In the genomic region with DNA sequence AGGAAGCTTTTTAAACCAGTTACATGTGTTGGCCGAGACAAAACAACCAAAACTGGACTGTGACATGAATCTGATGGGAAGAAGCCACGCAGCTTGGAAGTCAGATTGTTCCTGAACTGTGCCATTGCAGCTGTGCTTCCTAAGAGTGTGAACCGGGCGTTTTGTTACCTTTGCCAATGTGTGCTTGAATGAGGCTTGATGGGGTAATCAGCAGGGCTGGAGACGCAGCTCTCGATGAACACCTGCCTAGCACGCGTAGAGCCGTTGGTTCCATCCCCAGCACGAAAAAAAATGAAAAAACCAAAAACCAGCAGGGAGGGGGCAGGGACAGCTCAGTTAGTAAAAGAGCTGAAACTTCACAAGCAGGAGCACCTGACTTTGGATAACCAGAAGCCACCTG, we compare ENCODE assay signal across 25 mouse cellular contexts.
DNase-seq lines count a peak whose midpoint lies in the region; ATAC-seq and TF ChIP-seq lines count a peak whose summit lies in the region.
"Had no signal": no experiment of that assay in that cellular context is flagged by ENCODE, and none has a peak within 500 bp of the region (broad histone marks: within the 10 kb centered on the region; RNA-seq: fewer than 3 reads in every experiment).

No protein-coding gene starts in this region.

- H3K4me1 ChIP-seq in forebrain, embryonic 13.5 days, result no peaks in the 10 kb centered on the region
- H3K4me1 ChIP-seq in forebrain, embryonic 11.5 days (replicated peaks; ENCODE audit: control insufficient read depth, insufficient read depth, low read length), result no peaks in the 10 kb centered on the region; the same call in 1 of the 2 replicates
- no peaks in the 10 kb centered on the region for H3K4me1 ChIP-seq in forebrain, postnatal 0 days (ENCODE audit: insufficient read depth)
- no peaks in the 10 kb centered on the region; the same call in 1 of the 2 replicates for H3K4me1 ChIP-seq in forebrain, embryonic 12.5 days
- H3K4me1 ChIP-seq: hindbrain, embryonic 15.5 days had no signal

- no peak for TF ChIP-seq CTCF in forebrain, postnatal 0 days (IDR thresholded peaks at IDR 0.05; ENCODE audit: low read depth)

- WGBS in forebrain, embryonic 13.5 days, result 75% methylated on average over 10 of the region's 10 CpGs
- 87% methylated on average over 10 of the region's 10 CpGs for WGBS in forebrain, embryonic 11.5 days
- WGBS in forebrain, postnatal 0 days, result 76% methylated on average over 10 of the region's 10 CpGs
- 80% methylated on average over 10 of the region's 10 CpGs for WGBS in forebrain, embryonic 12.5 days

- ATAC-seq in forebrain, embryonic 13.5 days, result peak; percentile 21; the same call in 1 of the 2 replicates
- ATAC-seq in forebrain, embryonic 11.5 days (replicated peaks; ENCODE audit: low FRiP score), result no peak
- peak; percentile 67; the same call in 1 of the 2 replicates for ATAC-seq in forebrain, postnatal 0 days
- no peak for ATAC-seq in forebrain, embryonic 12.5 days (ENCODE audit: low FRiP score)
- ATAC-seq: Patski had no signal

- no peak overlapping the region for H3K27ac ChIP-seq in forebrain, embryonic 13.5 days
- no peak overlapping the region for H3K27ac ChIP-seq in forebrain, embryonic 11.5 days (ENCODE audit: low read depth, low read length)
- no peak overlapping the region for H3K27ac ChIP-seq in forebrain, postnatal 0 days (ENCODE audit: low read depth, low read length)
- no peak overlapping the region for H3K27ac ChIP-seq in forebrain, embryonic 12.5 days
- H3K27ac ChIP-seq: embryonic facial prominence, embryonic 10.5 days; embryonic facial prominence, embryonic 13.5 days; gastrocnemius, adult 2 months; hindbrain, embryonic 12.5 days; hindbrain, embryonic 15.5 days had no signal

- DNase-seq in forebrain, embryonic 11.5 days (ENCODE audit: low spot score), result no peak
- no peak for DNase-seq in forebrain, postnatal 0 days
- DNase-seq in thymus, postnatal 0 days (ENCODE audit: low spot score), result peak; percentile 7
- DNase-seq in thymus, adult 18-20 months, result no peak
- no peak for DNase-seq in cerebellum, postnatal 10 days
- DNase-seq: adrenal gland, postnatal 10 days; adrenal gland, postnatal 36 days; cerebellum, adult 11 months; cerebellum, adult 2 months; cerebellum, adult 9-11 months; cerebellum, postnatal 36 days; embryo, embryonic 11 days; gastrocnemius, adult 2 months; gastrocnemius, postnatal 14 days; heart, adult 11 months had no signal

- no peak overlapping the region for H3K4me2 ChIP-seq in forebrain, embryonic 13.5 days
- H3K4me2 ChIP-seq in forebrain, embryonic 11.5 days (ENCODE audit: low read depth, low read length, severe bottlenecking), result no peak overlapping the region
- H3K4me2 ChIP-seq in forebrain, postnatal 0 days (ENCODE audit: low read depth), result no peak overlapping the region
- no peak overlapping the region for H3K4me2 ChIP-seq in forebrain, embryonic 12.5 days
- H3K4me2 ChIP-seq: embryonic facial prominence, embryonic 13.5 days; heart, embryonic 11.5 days; hindbrain, embryonic 12.5 days; hindbrain, embryonic 15.5 days had no signal

- no peaks in the 10 kb centered on the region for H3K27me3 ChIP-seq in forebrain, embryonic 13.5 days
- H3K27me3 ChIP-seq in forebrain, embryonic 11.5 days (ENCODE audit: control insufficient read depth, insufficient read depth, low read length), result no peaks in the 10 kb centered on the region
- no peaks in the 10 kb centered on the region for H3K27me3 ChIP-seq in forebrain, postnatal 0 days (ENCODE audit: insufficient read depth, low read length)
- no peaks in the 10 kb centered on the region for H3K27me3 ChIP-seq in forebrain, embryonic 12.5 days
- H3K27me3 ChIP-seq: hindbrain, embryonic 12.5 days; hindbrain, embryonic 15.5 days; Patski had no signal

- H3K4me3 ChIP-seq in forebrain, embryonic 13.5 days, result no peak overlapping the region
- H3K4me3 ChIP-seq in forebrain, embryonic 11.5 days (ENCODE audit: low read depth, low read length), result no peak overlapping the region
- no peak overlapping the region for H3K4me3 ChIP-seq in forebrain, postnatal 0 days (ENCODE audit: low read depth, low read length)
- H3K4me3 ChIP-seq in forebrain, embryonic 12.5 days (replicated peaks), result no peak overlapping the region
- H3K4me3 ChIP-seq: embryonic facial prominence, embryonic 10.5 days; embryonic facial prominence, embryonic 13.5 days; erythroblast, embryonic 14.5 days; gastrocnemius, adult 2 months; hindbrain, embryonic 12.5 days; hindbrain, embryonic 15.5 days had no signal

- H3K36me3 ChIP-seq in forebrain, embryonic 13.5 days (ENCODE audit: poor library complexity, severe bottlenecking), result no peaks in the 10 kb centered on the region
- no peaks in the 10 kb centered on the region for H3K36me3 ChIP-seq in forebrain, embryonic 11.5 days (ENCODE audit: control insufficient read depth, insufficient read depth, low read length)
- no peaks in the 10 kb centered on the region for H3K36me3 ChIP-seq in forebrain, postnatal 0 days (ENCODE audit: insufficient read depth)
- no peaks in the 10 kb centered on the region for H3K36me3 ChIP-seq in forebrain, embryonic 12.5 days (replicated peaks)
- H3K36me3 ChIP-seq: embryonic facial prominence, embryonic 10.5 days; embryonic facial prominence, embryonic 13.5 days; G1E; hindbrain, embryonic 12.5 days; hindbrain, embryonic 15.5 days had no signal

- H3K9me3 ChIP-seq in forebrain, embryonic 13.5 days (replicated peaks), result no peaks in the 10 kb centered on the region
- H3K9me3 ChIP-seq in forebrain, embryonic 11.5 days (ENCODE audit: control insufficient read depth, low read length), result no peaks in the 10 kb centered on the region
- no peaks in the 10 kb centered on the region for H3K9me3 ChIP-seq in forebrain, postnatal 0 days (ENCODE audit: low read length)
- H3K9me3 ChIP-seq in forebrain, embryonic 12.5 days, result no peaks in the 10 kb centered on the region
- H3K9me3 ChIP-seq: embryonic facial prominence, embryonic 10.5 days; embryonic facial prominence, embryonic 13.5 days; G1E; hindbrain, embryonic 12.5 days; hindbrain, embryonic 15.5 days had no signal

- H3K9ac ChIP-seq in forebrain, embryonic 13.5 days, result no peak overlapping the region
- H3K9ac ChIP-seq in forebrain, embryonic 11.5 days (ENCODE audit: low read length), result no peak overlapping the region
- H3K9ac ChIP-seq in forebrain, postnatal 0 days, result no peak overlapping the region
- H3K9ac ChIP-seq in forebrain, embryonic 12.5 days, result no peak overlapping the region
- H3K9ac ChIP-seq: embryonic facial prominence, embryonic 13.5 days; hindbrain, embryonic 12.5 days; hindbrain, embryonic 15.5 days had no signal

Comparison
In these comparisons a context has a peak if more than half of its experiments do, and no peak if none do; other contexts are left out.
1. ATAC-seq: peak in forebrain, embryonic 13.5 days (single experiment) and forebrain, postnatal 0 days (single experiment); none in forebrain, embryonic 11.5 days (single experiment) and forebrain, embryonic 12.5 days (single experiment).